Mouse (Mus musculus) olfactory bulb, adult 2 months (tissue): Measurements from ENCODE around the gene Apba3.

ENCODE experiments used
- CTCF ChIP-seq: fragments of 200-500 bp; IDR thresholded peaks from 2 replicates; pipeline ENCODE4 v1.5.1; 2012; ENCODE audit warnings: low read depth, mild to moderate bottlenecking, low read length, moderate library complexity; ENCODE audit not compliant: insufficient read depth
- POLR2A ChIP-seq: fragments of 200-500 bp; IDR thresholded peaks from 2 replicates; pipeline ENCODE4 v1.6.1; 2012; ENCODE audit warnings: mild to moderate bottlenecking, low read depth, low read length, moderate library complexity; ENCODE audit not compliant: insufficient read depth

GRCm38 (mm10) chr10:81238618-81239017 lies 28.1 kb upstream of the Apba3 start:
- TF ChIP-seq CTCF = no peak
- no peak for TF ChIP-seq POLR2A
